Mouse (Mus musculus) ES-Bruce4 (cell line): Measurements from ENCODE around the gene D930048N14Rik.

ENCODE experiments used
- EP300 ChIP-seq: IDR thresholded peaks from 2 replicates; pipeline ENCODE4 v1.6.1; 2011; ENCODE audit warnings: low read depth, low read length; ENCODE audit not compliant: insufficient read depth
- POLR2A ChIP-seq: IDR thresholded peaks from one replicate; pipeline ENCODE4 v1.8.1; 2011; ENCODE audit warnings: low read length; ENCODE audit not compliant: insufficient read depth

- TF ChIP-seq POLR2A, result no peak
- no peak for TF ChIP-seq EP300
These were observed 7.6 kb upstream of the D930048N14Rik start for GRCm38 (mm10) chr11:51643202-51643601.
